Mouse (Mus musculus): ENCODE results near the gene Nfyc.

Nfyc gene

DNA sequence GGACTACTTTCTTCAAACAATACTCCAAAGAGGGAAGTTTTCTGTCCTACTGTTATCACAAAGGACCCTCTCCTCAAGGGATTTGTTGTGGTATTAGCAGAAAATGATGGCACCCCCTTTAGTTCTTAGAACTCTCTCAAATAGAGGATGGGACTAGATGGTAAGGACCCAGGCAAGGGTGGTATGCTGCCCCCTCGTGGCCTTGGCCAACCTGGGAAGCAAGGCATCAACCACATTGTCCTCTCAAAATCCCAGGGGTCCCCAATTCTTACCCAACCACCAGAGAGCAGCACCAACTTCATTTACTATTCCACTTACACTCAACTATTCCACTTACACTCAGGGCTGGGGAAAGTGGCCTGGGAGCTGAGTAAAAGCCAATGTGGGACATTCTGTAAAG, 76.1 kb downstream of the Nfyc start:
- DNase-seq (ENCODE audit: low read depth, low spot score): peak; percentile 72

DNA sequence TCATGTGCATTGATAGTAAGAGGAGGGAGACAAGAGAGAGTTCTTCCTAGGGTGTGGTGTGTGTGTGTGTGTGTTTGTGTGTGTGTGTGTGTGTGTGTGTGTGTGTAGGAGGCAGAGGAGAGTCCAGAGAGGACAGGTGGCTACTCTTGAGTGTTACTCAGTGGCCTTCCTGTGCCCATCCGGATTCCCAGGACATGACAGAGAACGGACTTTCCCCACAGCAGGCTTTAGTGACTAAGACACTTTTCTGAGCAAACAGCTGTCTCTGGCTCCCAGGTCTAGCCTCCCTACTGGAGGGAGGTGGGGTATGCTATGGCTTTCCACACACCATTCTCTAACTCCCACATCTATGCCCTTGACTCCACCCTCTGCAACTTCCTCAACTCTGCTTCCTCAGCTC, 81.8 kb downstream of the Nfyc start:
- DNase-seq (ENCODE audit: low read depth, low spot score): no peak

DNA sequence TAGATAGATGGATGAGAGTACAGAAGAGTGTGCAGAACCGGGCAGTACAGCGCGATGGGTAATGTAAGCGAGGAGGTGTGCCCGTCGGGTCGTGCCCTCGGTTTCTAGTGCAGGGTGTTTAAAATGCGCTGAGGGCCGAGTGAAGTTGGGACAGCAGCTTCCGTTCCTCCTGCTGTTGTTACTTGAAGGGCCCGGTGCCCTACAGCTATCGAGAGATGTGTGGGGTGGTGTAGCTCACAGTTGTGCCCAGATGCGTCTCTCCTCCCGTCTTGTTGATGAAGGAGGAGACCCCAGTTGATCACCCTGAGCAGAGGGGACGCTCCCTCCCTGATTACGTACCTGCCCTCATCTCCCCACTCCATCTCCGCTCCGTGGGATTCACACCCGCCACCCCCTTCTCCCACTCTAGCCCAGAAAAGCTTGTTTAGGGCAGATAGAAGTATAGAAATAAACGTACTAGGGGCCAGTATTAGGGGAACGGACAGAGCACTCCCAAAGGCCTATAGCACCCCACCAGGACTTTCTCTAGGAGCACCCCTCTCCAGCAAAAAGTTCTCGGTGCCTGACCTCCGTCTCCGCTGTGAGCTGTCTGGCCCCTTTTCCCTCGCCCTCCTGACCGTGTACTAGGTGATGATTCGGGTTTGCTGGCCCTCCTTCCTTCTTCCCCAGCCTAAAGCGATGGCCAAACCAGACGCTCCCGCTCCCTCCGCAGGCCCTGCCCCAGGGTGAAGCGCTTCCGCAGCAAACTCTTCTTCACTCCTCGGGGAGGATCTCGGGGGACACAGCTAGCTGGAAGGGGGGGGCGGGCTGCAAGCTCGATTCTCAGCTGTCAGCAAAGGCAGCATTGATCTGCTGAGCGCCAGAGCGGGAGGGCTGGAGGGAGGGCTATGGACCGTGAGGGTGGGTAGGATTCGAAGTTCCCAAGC, 83.2 kb downstream of the Nfyc start, which contains the start of gene Kcnq4:
TSS of gene Kcnq4 (minus strand) at position 672 of the 926 bp plus-strand sequence.
- DNase-seq (ENCODE audit: low read depth, low spot score): no peak

DNA sequence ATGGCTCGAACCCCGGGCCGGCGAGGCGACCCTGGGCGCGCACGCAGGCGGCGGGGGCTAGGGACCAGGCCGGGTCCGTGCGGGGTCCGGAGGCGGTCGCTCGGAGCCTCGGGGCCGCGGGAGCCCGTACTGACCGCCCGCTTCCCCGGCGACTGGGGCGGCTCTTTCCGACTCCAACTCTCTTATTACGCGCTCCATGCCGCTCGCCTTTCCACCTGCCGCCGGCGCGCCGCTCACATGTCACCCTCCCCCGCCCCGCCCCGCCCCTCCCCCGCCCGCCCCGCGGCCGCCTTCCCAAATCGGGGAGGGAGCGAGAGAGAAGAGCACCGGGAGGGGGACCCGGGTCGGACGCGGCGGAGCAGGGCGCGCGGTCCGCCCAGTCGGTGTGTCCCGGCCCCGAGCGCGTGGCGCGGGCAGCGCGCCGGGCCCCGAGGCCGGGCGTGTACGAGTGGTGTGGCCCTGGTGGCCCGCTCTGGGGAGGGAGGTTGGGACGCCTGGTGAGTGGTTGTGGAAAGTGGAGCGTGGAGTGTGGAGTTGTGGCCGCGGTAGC, 84.1 kb downstream of the Nfyc start:
- no peak for DNase-seq (ENCODE audit: low read depth, low spot score)

DNA sequence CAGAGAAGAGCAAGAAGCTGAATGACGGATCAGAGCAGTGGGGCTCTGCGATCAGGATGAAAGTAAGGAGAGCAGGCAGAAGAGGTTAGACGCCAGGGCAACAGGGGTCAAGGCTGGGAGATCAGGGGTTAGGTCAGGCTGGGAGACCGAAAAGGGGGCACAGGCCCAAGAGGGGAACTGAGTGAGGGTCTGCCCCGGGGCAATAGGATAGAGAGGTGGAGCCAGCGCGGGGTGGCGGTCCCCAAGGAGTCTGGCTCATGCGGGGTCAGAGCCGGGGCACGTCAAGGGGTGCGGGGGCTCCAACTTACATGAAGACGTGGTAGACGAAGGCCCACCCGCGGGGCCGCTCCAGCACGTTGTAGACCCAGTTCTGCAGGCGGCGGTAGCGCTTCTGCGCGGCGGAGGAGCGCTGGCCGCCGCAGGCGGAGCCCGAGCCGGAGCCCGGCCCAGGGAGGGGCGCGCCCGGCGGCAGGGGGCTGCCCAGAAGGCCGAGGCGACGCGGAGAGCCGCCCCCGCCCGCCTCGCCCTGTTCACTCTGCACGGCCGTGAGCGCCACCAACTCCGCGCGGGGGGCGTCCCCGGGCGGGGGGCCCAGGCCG, 84.7 kb downstream of the Nfyc start:
- no peak for DNase-seq (ENCODE audit: low read depth, low spot score)

DNA sequence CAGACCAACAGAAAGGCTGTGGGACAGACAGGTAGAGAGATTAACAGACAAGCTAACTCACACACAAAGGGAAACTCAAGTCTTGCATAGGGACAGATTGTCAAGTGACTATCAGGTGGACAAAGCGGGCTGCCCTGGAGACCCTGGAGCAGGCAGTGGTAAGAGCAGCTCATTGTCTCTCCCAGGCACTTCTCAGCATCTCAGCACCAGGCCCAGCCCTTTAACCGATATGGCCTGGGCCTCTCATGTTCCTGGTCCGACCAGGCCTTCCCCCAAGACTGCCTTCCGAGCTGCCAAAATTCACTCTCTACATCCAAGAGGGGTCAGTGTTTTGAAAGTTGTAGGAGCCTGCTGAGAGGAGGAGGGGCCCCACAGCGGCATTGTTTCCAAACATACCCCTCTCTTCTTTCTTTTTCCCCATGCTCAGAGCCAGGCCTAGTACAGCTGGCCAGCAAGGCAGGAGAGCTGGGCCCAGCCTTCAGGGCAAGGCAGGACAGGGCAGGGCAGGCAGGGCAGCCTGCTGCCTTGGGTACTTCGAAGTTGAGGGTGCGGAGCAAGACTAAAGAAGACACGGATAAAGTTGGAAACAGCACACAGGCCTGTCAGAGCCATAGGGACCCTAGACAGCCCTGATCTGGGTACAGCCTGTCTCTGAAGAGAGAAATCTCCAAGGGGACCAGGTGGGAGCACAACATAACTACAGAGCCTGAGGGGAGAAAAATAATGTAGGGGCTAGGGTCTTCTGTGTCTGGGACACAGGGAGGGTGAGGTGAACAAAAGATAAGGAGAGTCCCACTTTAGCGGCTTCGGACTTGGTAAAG, 85.4 kb downstream of the Nfyc start:
- no peak for DNase-seq (ENCODE audit: low read depth, low spot score)

DNA sequence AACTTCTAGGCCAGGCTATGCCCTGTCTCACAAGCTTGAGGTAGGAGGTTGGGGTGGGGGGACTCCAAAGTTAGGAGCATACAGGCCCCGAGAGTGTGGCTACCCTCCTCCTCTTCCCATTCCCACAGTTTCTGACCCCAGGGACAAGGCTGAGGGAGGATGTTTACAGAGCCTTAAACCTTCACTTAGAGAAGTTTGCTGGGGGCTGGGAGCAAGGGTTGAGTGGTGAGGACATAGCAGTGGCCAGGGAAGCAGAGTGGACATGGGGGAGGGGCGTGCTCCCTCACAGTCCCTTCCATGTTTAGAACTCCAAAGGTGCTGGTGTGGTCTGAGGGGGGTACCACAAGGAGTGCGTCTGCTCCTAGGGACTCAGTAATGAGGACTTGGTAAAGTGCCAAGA, 87.7 kb downstream of the Nfyc start:
- no peak for DNase-seq (ENCODE audit: low read depth, low spot score)

DNA sequence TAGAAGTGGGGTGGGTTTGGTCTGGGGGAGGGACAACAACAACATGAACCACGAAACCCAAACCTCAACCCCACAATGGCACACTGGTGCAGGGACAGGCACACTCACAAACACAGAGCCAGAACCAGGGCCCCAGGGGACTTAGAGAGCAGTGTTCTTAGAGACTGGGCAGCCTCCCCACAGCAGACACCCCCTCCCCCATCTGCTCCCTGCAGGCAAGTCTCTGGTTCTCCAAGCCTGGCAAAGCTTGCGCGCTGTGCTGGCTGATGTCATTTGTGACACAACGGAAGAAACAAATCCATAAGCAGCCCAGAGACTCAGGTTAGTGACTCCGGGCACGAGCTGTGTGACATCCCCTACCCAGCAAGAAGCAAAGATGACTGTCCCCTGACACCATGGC, 90.1 kb downstream of the Nfyc start:
- no peak for DNase-seq (ENCODE audit: low read depth, low spot score)

DNA sequence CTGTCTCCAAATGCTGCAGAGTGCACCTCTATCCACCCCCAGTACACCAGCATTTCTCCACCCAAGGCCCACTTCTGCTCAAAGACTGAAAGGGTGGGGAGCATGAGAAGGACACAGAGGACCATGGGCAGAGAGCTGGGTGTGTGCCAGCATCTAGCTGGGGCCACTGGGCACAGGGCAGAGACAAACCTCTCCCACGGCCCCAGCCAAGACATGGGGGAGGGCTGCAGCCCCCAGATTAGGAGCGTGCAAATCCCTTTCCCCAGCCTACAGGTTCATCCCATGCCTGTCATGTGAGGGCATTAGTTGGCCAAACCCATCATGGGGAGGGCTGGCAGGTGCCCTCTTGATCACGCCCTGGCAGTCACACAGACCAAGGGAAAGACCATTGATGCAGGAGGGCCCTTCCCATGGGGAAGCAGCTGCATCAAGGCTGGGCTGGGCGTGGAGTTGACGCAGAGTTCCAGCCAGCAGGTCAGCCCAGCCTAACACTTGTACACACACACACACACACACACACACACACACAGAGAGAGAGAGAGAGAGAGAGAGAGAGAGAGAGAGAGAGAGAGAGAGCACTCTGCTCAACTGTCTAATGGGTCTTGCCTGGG, 97.3 kb downstream of the Nfyc start:
- no peak for DNase-seq (ENCODE audit: low read depth, low spot score)

DNA sequence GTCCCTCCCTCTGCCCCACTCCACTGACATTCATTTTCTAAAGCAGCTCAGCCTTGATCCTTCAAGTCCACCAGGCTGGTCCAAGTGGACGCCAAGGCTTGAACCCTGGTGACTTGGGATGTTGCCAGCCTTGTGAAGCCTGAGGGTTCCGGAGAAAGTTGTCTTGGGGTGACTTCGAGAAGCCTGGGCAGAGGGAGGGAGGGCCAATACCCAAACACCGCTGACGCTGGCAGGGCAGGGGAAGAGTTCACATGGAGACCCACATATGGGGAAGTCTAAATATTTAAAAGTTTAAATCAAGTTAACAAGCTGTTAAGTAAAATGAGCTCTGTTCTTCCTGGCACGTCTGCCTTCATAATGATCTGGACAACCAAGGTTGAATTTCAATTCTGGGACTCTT, 98.6 kb downstream of the Nfyc start:
- no peak for DNase-seq (ENCODE audit: low read depth, low spot score)

DNA sequence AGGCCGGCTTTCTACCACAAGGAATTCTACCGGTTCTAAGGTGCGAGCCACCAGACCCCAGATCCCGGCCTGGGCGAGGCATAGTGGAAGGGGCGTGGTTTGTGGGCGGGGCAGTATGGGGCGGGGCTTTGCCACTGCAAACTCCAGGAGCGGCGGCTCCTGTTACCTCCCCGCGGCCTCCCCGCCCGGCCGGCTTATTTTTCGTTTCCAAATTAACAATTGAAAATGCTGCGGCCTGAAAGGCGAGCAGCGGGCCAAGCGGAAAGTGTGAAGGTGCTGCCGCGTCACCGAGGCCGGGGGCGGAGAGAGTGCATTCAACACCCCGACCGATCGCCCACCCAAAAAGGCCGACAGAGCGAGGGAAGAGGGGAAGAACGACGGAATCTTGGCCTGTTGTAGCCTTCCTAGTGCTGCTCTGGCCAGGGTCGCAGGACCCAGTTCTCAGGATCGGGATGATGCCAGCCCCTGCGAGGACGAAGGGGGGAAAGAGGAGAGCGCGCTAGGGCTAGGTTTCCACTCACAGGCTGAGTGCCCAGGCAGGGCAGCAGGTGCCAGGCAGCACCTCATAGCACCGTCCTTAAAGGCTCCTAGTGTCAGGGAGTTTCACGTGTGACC, 100.2 kb downstream of the Nfyc start:
- DNase-seq (ENCODE audit: low read depth, low spot score): peak; percentile 78

DNA sequence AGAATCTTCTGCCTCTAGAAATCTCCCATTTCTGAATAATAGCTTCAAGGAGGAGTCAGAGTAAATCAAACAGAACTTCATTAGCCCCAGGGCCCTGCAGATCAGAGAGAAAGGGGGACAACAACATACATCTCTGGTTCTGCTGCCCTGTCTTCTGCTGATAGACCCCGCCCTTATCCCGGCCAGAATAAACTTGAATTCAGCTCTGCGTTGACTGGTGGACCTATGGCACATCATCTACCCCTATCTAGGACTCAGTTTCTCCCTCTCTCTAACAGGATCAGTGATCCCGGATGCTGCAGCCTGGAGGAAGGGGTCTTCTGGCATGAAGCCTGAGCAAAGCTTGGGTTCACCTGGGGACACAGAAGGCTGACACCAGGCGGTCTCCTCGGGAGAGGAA, 100.8 kb downstream of the Nfyc start:
- no peak for DNase-seq (ENCODE audit: low read depth, low spot score)

DNA sequence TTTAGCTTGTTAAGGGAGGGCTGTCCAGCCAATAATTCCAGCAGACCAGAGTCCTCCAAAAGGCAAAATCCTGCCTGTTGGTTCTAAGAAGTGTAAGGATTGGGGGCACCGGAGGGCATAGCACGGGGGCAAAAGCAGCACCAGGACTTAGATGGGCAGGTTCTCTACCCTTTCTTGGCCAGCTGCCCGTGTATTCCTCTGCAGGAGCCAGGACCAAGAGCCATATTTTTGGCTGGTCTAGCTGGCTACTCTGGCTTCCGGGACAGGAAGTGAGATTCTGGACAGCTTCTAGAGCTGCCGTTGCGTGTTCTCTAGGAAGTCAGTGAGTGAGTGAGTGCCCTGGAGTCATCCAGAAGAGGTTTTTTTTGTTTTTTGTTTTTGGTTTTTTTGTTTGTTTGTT, 101.2 kb downstream of the Nfyc start:
- DNase-seq (ENCODE audit: low read depth, low spot score): peak; percentile 25

DNA sequence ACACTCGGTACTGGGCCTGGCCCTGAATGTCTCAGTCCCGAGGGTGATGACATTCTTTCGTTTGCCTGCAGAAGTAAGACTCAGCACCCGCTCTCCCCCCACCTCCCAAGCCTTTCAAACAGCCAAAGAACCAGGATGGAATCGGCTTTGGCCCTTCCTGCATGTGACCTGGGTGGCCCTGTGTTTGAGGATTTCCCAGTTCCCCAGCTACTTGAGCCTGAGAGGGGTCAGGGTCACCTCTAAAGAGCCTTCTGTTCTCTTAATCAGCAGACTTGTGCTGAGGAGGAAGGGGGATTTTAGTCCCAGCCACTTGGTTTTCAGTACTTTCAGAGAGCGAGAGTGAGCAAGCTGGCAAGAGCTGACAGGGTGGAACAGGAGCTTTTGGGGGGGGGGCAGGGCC, 101.9 kb downstream of the Nfyc start:
- no peak for DNase-seq (ENCODE audit: low read depth, low spot score)

DNA sequence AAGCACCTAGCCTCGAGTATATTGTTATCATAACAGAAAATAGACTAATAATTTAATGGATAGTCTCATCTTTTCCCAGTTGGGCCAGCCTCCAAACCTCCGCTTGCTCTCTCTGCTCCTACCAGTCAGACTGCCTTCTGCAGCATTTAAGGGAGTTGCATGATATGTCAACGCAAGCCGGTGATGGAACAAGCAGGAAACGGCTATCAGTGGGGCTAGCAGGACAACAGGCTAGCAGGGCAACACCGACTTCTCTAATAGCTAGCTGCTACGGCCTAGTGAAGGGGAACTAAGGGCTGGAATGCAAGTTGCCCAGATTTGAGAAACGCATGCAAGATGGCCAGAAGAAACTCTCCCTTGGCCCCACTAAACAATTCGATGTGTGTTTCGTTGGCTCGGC, 103.5 kb downstream of the Nfyc start:
- DNase-seq (ENCODE audit: low read depth, low spot score): no peak

DNA sequence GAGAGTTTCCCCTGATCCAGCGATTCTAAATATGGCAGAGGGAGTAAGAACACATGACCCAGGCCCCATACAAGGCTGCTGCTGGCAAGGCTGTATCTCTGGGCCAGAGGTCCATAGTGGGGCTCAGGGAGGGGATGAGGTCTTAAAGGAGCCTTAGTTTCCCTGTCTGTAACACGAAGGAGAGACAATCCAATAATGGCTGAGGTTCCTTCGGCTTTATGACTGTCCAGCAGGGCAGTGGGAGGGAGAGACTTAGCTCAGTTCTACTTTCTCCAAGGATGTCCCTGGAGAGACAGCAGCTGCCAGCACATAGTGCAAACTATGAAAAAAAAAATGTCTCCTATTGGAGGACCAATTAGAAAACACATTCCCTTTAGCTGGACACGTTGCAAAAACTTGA, 105.2 kb downstream of the Nfyc start:
- DNase-seq (ENCODE audit: low read depth, low spot score): no peak

DNA sequence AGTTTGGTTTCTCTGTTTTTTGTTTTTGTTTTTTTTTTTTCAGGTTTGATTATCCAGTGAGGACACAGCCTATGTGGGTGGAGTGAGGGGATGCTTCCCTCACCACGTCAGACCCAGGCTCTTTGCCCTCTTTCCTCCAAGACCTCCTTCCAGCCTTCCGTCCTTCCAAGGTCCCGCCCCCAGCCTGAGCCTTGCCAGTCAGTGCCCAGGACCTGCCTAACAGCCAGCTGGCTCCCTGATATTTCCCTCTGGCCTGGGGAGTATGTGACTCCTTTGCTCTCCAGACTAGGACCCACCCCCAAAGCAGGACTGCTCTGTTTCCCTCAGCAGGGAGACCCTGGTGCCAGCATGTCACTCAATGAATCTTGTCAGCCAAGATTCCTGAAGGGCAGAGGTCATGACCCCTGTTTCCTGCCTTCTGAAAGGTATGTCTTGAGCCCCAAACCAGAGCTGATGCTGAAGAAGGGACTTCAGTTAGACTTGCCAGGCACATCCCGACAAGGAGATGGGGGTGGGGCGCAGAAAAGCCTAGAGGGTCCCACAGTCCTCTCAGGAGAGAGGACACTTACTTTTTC, 105.8 kb downstream of the Nfyc start:
- no peak for DNase-seq (ENCODE audit: low read depth, low spot score)

DNA sequence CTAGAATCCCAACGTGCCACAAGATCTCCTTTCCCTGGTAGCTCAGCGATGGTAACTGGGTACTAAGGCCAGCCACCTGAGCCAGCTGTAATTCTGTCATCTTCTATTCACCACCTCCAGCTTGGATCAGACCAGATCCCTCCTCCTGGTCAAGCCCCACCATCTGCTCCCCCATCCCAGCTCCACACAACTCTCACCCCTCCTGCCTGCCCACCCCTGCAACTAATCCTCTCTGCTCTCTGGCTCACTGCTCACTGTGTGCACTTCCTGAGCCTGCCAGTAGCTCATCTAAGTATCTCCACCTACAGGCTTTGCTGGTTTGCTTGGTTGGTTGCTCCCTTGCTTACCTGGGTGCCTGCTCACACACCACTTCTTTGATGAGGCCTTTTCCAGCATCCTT, 109.8 kb downstream of the Nfyc start:
- DNase-seq (ENCODE audit: low read depth, low spot score): no peak

DNA sequence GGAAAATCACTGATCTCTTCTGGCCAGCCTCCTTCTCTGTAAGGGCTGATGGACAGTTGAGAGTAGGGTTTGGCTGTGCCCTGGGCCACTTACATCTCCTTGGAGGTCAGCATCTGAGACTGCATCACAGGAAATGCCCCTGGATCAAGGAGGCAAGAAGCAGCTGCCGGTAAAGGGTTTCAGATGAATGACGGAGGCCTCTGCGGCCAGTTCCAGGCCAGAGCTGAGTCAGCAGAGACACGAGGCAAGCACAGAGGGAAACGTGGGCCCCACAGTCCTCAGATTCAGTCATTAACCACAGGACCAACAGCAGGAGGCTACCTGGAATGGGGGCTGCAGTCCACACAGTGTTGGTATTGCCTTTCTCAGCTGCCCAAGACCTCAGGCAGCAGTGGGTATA, 112.2 kb downstream of the Nfyc start:
- DNase-seq (ENCODE audit: low read depth, low spot score): no peak

DNA sequence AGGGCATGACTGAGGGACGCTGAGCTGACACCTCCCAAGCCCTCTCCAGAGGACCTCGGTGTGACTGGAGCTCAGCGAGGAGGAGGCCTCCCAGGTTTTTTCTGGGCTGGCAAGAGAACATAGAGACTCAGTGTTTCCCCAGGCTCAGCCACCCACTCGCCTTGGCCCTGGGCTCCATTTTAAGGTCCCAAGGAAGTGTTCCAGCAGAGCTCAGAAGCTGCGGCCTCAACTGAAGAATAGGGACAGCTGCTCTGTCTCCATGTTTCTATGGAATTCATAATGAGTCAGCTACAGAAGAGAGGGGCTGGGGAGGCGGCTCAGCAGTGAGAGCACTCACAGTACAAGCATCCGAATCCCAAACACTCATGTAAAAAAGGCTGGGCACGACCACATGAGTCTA, 113.8 kb downstream of the Nfyc start:
- DNase-seq (ENCODE audit: low read depth, low spot score): no peak

DNA sequence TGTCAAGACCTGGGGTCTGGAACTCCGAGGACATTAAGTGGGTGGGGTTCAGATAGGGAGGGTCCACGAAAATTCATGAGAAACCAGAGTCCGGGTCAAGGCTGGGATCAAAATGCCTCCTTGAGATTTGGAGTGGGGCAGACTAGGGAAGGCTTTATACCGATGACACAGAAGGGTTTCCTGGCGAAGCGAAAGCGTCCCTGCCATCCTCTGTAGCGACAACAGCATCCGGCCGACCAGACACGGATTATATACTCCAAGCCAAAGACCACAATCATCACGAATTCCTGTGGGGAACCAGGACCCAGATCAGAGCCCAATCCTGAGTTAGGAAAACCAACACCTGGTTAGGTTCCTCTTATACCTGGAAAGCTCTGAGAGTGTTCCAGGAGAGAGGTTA, 114.6 kb downstream of the Nfyc start:
- DNase-seq (ENCODE audit: low read depth, low spot score): no peak

Data from A20 (cell line).